Mouse (Mus musculus): ENCODE results near the gene Camsap2.

Gene Camsap2

DNA sequence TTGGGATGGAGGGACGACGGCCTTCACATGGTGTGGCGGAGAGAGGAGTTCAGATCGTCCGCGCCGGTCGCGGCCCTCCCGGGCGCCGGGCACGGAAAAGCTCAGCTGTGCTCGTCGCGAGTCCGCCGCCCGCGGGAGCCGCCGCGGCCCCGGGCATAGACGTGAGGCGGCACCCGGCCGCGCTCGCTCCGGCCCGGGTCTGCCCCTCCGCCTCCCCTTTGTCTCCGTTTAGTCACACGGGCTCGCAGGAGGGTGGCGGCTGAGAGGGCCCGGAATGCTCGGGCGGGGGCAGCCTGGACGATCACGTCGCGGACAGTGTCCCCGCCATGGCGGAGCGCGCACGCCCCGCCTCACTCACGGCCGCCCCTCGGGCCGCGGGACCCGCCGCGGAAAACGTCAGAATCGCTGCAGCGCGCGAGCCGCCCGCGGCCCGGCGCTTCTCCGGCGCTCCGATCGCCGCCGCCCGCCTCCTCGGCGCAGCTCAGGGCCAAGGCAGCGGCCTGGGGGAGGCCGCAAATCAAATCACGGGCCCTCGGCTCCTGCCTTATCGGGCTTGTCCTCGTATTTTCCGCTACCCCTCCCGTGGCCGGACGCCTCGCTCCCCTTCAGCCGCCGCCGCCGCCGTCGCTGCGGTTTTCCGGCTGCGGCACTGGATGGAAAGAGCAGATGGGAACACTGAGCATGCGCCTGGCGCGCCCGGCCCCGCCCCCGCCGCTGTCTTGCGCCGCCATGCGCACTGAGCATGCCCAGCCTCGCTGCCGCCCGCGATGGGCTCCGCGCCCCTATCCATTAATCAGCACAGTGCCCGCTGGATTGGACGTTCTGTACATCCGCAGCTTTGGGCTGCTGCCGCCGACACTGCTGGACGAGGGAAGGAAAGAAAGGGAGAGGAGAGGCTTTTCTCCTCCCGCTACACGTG, at the start of gene Camsap2:
Camsap2 (minus strand) TSS at position 651 of the 919 bp plus-strand sequence.
- peak; percentile 98 for DNase-seq

DNA sequence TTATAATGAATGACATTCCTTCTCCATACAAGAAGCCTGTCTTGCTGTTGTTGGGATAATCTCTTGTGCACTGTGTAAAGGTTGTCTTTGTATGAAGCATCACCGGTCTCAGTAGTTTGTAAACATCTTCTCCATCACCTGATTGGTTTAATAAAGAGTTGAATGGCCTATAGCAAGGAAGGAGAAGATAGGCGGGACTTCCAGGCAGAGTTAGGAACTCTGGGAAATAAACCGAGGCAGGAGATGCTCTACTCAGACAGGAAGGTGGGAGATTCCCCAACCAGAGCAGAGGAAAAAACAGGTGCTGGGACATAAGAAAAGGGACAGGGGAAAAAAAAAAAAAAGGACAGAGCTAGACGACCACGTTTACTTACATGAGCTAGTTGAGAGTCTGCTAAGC, 49.2 kb upstream of the Camsap2 start:
- DNase-seq, result no peak

DNA sequence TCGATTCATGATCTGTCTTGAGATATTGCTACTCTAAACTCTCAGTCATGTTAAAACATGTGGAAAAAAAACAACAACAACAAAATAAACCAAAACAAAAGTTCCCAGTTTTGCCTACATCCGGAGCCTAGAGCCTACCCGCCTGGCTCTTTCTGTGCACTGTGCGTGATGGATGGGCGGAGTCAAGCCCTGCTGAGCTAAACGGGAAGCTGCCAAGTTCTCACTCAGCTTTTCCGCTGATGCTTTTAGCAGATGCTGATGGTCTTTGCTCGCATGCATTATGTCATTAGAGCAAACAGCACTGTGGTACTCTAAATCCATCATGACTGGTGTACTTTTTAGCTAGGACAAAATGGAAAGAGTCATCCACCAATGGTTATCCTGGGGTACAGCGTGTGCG, 48.6 kb upstream of the Camsap2 start:
- DNase-seq, result peak; percentile 51

GRCm38 (mm10) chr1:136386914-136387313, 41.0 kb upstream of the Camsap2 start:
- DNase-seq, result no peak

GRCm38 (mm10) chr1:136381583-136381982, 35.7 kb upstream of the Camsap2 start:
- DNase-seq, result peak; percentile 48

- peak; percentile 37 for DNase-seq
Measured at GRCm38 (mm10) chr1:136381169-136381568, 35.3 kb upstream of the Camsap2 start.

- no peak for DNase-seq
Measured at GRCm38 (mm10) chr1:136380606-136381005, 34.7 kb upstream of the Camsap2 start.

DNA sequence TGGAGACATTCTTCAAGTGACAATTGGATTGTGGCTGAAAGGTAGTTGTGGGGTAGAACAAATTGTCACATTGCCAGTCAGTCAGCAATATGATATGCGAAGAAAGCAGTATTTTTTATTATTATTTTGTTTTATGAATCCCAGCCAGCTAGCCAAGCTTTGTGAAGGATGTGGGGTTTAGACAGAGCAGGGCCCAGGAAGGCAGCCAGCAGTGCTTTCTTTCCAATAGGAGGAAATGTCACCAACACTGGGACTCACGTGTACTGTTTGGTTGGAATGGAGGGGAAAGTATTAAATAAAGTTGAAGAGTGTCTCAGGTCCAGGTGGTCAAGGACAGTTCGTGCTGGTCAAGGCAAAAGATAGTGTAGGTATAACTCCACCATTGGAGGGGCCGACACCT, 34.3 kb upstream of the Camsap2 start:
- no peak for DNase-seq

GRCm38 (mm10) chr1:136379261-136379660, 33.4 kb upstream of the Camsap2 start:
- no peak for DNase-seq

GRCm38 (mm10) chr1:136365986-136366385, 20.1 kb upstream of the Camsap2 start:
- DNase-seq, result no peak

- DNase-seq, result peak; percentile 81
Measured at GRCm38 (mm10) chr1:136364711-136365110, 18.8 kb upstream of the Camsap2 start.

DNA sequence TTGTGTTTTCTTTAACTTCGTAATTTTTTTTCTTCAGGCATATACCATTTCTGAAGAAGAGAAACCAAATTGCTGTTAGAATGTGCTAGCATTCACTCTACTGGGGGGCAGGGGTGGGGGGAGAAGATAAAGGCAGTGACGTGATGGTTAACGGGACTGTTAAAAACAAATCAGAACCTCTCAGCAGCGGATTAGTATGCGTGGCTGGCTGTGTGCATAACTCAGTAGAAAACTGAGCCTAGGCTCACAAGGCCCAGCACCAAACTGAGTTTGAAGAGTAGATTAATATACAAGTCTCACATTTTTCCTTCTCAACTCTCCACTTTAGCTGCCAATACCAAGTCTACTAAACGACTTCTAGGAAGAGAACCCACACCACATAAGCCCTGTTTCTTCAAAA, 17.1 kb upstream of the Camsap2 start:
- no peak for DNase-seq

GRCm38 (mm10) chr1:136362567-136362966, 16.7 kb upstream of the Camsap2 start:
- DNase-seq, result no peak

DNA sequence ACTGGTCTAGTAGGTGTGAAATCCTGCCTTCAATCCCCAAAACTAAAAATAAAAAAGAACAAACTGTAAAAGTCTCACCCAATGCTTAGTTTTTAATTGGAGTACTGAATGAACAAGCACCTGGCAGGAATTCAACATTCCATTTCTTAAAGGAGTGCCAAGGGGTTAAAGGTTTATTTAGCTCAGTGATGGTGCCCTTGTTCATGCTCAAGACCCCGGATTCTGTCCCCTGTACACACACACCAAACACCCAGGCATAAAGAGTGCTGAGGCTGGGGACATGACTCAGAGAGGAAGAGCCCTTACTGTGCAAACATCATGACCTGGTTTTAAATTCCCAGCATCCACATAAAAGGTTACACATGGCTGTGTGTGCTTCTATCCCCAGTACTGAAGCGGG, 15.5 kb upstream of the Camsap2 start:
- DNase-seq, result peak; percentile 56

- DNase-seq, result no peak
Measured at GRCm38 (mm10) chr1:136360909-136361308, 15.0 kb upstream of the Camsap2 start.

DNA sequence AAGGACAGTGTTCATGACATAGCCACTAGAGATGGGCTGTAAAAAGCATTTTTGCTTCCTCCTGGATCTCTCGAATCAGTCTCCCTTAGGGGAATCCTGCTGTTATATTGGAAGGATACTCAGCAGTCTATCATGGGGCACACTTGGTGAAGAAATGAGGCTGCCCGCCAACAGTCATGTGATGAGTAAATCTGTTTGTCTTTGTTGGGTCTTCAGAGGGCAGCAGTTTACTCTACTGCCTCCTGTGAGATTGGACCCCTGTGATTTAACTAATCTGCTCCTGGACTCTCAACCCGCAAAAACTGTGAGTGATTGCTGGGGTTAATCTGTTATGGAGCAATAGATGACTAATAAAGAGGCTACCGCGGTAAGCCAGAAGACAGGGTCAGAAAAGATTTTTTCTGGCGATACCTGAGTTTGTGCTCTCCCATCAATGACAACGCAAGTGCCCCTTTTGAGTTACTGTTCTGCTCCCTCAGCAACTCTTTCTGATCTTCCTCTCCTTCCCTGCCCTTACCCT, 13.0 kb upstream of the Camsap2 start:
- peak; percentile 53 for DNase-seq

GRCm38 (mm10) chr1:136355651-136356050, 9.7 kb upstream of the Camsap2 start:
- no peak for DNase-seq

GRCm38 (mm10) chr1:136350699-136351200, 4.8 kb upstream of the Camsap2 start:
- no peak for DNase-seq

GRCm38 (mm10) chr1:136348137-136348536, 2.2 kb upstream of the Camsap2 start:
- no peak for DNase-seq

DNA sequence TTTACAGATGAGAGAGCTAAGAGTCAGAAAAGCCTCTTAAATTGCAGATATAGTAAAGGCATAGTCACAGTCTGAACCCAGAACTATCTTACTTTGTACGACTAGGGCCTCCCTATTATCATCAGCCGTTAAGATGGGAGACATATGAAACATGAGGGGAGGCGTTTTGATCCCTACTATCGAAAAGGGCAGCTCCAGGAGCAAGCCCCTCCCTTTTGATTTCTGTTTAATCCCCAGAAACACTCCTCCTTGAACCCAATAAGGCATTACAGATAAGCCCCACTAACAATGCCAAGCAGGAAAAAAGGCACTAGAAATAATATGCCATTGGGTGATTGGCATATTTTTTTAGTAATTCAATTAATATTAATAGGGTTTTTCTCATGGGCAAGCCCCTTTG, 1.2 kb upstream of the Camsap2 start:
- no peak for DNase-seq

DNA sequence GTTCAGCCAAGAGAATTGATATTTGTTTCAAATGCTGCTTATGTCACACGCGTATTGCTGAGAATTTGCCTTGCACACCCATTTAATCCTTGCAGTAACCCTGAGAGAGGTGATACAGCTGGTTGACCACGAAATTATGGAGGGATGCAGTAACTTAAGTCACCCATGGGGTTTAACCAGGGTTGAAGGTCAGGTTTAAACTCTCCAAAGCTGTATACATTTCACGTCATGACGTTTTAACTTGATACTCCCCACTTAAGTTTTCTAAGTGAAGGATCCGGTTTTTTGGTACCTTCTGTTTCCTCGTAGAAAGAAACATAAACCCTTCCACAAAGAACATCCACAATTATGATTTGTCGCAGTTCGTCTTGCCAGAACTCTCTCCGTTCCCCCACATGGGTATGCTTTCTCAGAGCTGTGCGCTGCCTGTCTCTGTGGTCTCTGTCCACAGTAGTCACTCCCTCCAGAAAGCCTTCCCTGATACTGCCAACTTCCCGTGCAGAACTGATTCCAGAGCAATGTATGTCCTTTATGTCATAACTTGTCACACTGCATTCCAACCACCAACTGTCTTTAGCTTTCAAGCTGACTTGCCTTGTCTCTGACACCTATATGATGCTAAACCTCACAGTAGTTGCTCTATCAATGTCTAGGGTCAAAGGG, 600 bp upstream of the Camsap2 start:
- no peak for DNase-seq

DNA sequence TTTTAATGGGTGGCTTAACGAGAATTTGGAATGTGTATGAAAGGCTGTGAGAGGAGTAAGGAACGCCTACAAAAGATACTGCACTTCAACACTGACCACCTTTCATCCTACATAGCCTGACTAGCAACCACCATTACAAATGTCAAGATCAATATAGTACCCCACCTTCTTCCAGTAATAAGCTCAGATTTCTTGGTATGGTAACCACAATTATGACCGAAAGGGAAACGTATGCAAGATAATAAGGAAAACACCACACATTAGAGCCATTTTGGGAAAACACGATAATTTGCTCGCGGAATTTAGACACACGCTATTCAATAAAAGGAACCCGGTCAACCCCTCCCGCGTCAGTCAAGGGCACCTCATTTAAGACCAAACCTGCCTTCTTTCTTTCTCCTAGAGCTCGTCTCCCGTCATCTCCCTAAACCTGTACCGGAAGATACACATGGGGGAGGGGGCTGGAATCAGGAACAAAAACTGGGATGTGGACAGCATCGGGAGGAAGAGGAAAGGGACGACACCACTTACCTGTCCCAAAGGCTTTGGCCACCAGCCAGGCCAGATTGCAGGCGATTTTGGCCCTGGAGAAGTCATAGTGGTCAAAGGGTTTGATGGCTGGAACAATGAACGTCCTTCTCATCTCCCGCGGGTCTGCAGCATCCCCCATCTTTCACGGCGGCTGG, 993 bp downstream of the Camsap2 start:
- no peak for DNase-seq

GRCm38 (mm10) chr1:136344281-136344680, 1.6 kb downstream of the Camsap2 start:
- peak; percentile 33 for DNase-seq

Data from kidney, postnatal 14 days (tissue).